Mouse (Mus musculus) MEL (cell line): Measurements from ENCODE around the gene Sub1. TPM values are rescaled to one million over a fixed set of nuclear protein-coding genes. Genes with fewer than 3 reads are reported as not detected.

ENCODE experiments used
- DNase-seq: peaks from one replicate; pipeline ENCODE4 v3.0.0; 2011; ENCODE audit warnings: low read depth, low spot score
- H3K27ac ChIP-seq: 2 replicates; pipeline ENCODE4 v1.5.1; 2012; ENCODE audit warnings: low read depth, mild to moderate bottlenecking, control low read depth, low read length, moderate library complexity; ENCODE audit not compliant: control insufficient read depth
- H3K27me3 ChIP-seq, 2 experiments: fragments of 150-350 bp in 1 of 2; sonication (generic) in 1 of 2; 2 replicates each; pipeline ENCODE4 v1.6.1; 2012; ENCODE audit warnings: low read length in 2 of 2, mild to moderate bottlenecking in 2 of 2, improper control_type of control experiment in 1 of 2, moderate library complexity in 1 of 2; ENCODE audit not compliant: insufficient read depth in 2 of 2, control insufficient read depth in 1 of 2
- H3K36me3 ChIP-seq, 2 experiments: 2 replicates each; pipeline ENCODE4 v1.6.1; 2012 to 2014; ENCODE audit warnings: low read length in 2 of 2, improper control_type of control experiment in 1 of 2, inconsistent platforms in 1 of 2, mild to moderate bottlenecking in 1 of 2; ENCODE audit not compliant: insufficient read depth in 2 of 2, control insufficient read depth in 1 of 2
- H3K4me1 ChIP-seq, 2 experiments: fragments of 150-350 bp in 1 of 2; sonication (generic) in 1 of 2; 2 replicates each; pipeline ENCODE4 v1.6.1; 2012; ENCODE audit warnings: low read length in 2 of 2, improper control_type of control experiment in 1 of 2, mild to moderate bottlenecking in 1 of 2; ENCODE audit not compliant: insufficient read depth in 2 of 2, control insufficient read depth in 1 of 2
- H3K4me3 ChIP-seq, 2 experiments: fragments of 150-350 bp in 1 of 2; sonication (generic) in 1 of 2; 2 replicates each; pipeline ENCODE4 v1.5.1; 2012; ENCODE audit warnings: low read depth in 2 of 2, low read length in 2 of 2, mild to moderate bottlenecking in 2 of 2, moderate library complexity in 2 of 2, control low read depth in 1 of 2, improper control_type of control experiment in 1 of 2; ENCODE audit not compliant: control insufficient read depth in 1 of 2, insufficient read depth in 1 of 2
- H3K79me2 ChIP-seq: 2 replicates; pipeline ENCODE4 v1.6.1; 2012; ENCODE audit warnings: mild to moderate bottlenecking, low read length, moderate library complexity; ENCODE audit not compliant: control insufficient read depth, poor library complexity, insufficient read depth
- H3K9ac ChIP-seq: 2 replicates; pipeline ENCODE4 v1.6.1; 2012; ENCODE audit warnings: low read depth, mild to moderate bottlenecking, control low read depth, low read length, moderate library complexity; ENCODE audit not compliant: control insufficient read depth, poor library complexity, severe bottlenecking
- H3K9me3 ChIP-seq: fragments of 150-350 bp; sonication (generic); replicated peaks from 2 replicates; pipeline ENCODE4 v1.6.1; 2012; ENCODE audit warnings: mild to moderate bottlenecking, low read length, improper control_type of control experiment, moderate library complexity; ENCODE audit not compliant: insufficient read depth
- CHD1 ChIP-seq: IDR thresholded peaks from 2 replicates; pipeline ENCODE4 v1.6.1; 2012; ENCODE audit warnings: low read depth, mild to moderate bottlenecking, inconsistent platforms, low read length, improper control_type of control experiment
- CHD2 ChIP-seq: IDR thresholded peaks from 2 replicates; pipeline ENCODE4 v1.6.1; 2011; ENCODE audit warnings: low read length, improper control_type of control experiment
- CTCF ChIP-seq, 3 experiments: IDR thresholded peaks in 2 of 3; conservative IDR thresholded peaks in 1 of 3; 2 replicates each; pipeline ENCODE4 v1.5.1; 2011 to 2012; ENCODE audit warnings: low read length in 3 of 3, low read depth in 2 of 3, mild to moderate bottlenecking in 2 of 3, improper control_type of control experiment in 1 of 3, inconsistent platforms in 1 of 3, mixed read lengths in 1 of 3, moderate library complexity in 1 of 3; ENCODE audit not compliant: control insufficient read depth in 1 of 3, insufficient read depth in 1 of 3, poor library complexity in 1 of 3, severe bottlenecking in 1 of 3
- ELF1 ChIP-seq: IDR thresholded peaks from 2 replicates; pipeline ENCODE4 v1.6.1; 2014; ENCODE audit warnings: low read depth, mild to moderate bottlenecking, inconsistent platforms, low read length, improper control_type of control experiment, moderate library complexity
- ETS1 ChIP-seq: IDR thresholded peaks from 2 replicates; pipeline ENCODE4 v1.6.1; 2012; ENCODE audit warnings: low read depth, mild to moderate bottlenecking, inconsistent platforms, low read length, improper control_type of control experiment, moderate library complexity
- GABPA ChIP-seq: IDR thresholded peaks from 2 replicates; pipeline ENCODE4 v1.6.1; 2012; ENCODE audit warnings: low read depth, mild to moderate bottlenecking, inconsistent platforms, low read length, improper control_type of control experiment, moderate library complexity
- HCFC1 ChIP-seq: IDR thresholded peaks from 2 replicates; pipeline ENCODE4 v1.6.1; 2012; ENCODE audit warnings: low read depth, mild to moderate bottlenecking, inconsistent platforms, low read length, improper control_type of control experiment, moderate library complexity
- JUND ChIP-seq: IDR thresholded peaks from 2 replicates; pipeline ENCODE4 v1.6.1; 2011; ENCODE audit warnings: low read depth, mild to moderate bottlenecking, improper control_type of control experiment, low read length
- KAT2A ChIP-seq: conservative IDR thresholded peaks from 2 replicates; pipeline ENCODE4 v1.6.1; 2012; ENCODE audit warnings: low read depth, low read length, improper control_type of control experiment, inconsistent platforms
- MAFK ChIP-seq: IDR thresholded peaks from 2 replicates; pipeline ENCODE4 v1.6.1; 2011; ENCODE audit warnings: low read depth, mild to moderate bottlenecking, low read length, improper control_type of control experiment, borderline replicate concordance
- MAX ChIP-seq: IDR thresholded peaks from 2 replicates; pipeline ENCODE4 v1.6.1; 2011; ENCODE audit warnings: low read length, improper control_type of control experiment
- MAZ ChIP-seq: IDR thresholded peaks from 2 replicates; pipeline ENCODE4 v1.6.1; 2012; ENCODE audit warnings: low read depth, mild to moderate bottlenecking, inconsistent platforms, low read length, improper control_type of control experiment
- MXI1 ChIP-seq: IDR thresholded peaks from 2 replicates; pipeline ENCODE4 v1.6.1; 2011; ENCODE audit warnings: mild to moderate bottlenecking, low read depth, low read length, improper control_type of control experiment
- MYB ChIP-seq: IDR thresholded peaks from 2 replicates; pipeline ENCODE4 v1.6.1; 2011; ENCODE audit warnings: mild to moderate bottlenecking, low read depth, low read length, improper control_type of control experiment
- NELFE ChIP-seq: IDR thresholded peaks from 2 replicates; pipeline ENCODE4 v1.6.1; 2011; ENCODE audit warnings: low read depth, low read length, improper control_type of control experiment
- POLR2A ChIP-seq, 2 experiments: IDR thresholded peaks; 2 replicates each; pipeline ENCODE4 v1.6.1; 2011 to 2012; ENCODE audit warnings: low read length in 2 of 2, mild to moderate bottlenecking in 2 of 2, control low read depth in 1 of 2, improper control_type of control experiment in 1 of 2, low read depth in 1 of 2, moderate library complexity in 1 of 2; ENCODE audit not compliant: control insufficient read depth in 1 of 2, insufficient read depth in 1 of 2, poor library complexity in 1 of 2
- POLR2AphosphoS2 ChIP-seq: IDR thresholded peaks from 2 replicates; pipeline ENCODE4 v1.6.1; 2011; ENCODE audit warnings: low read length, improper control_type of control experiment
- POLR2AphosphoS5 ChIP-seq: IDR thresholded peaks from 2 replicates; pipeline ENCODE4 v1.6.1; 2012; ENCODE audit warnings: low read depth, borderline replicate concordance, mild to moderate bottlenecking, inconsistent platforms, low read length, moderate library complexity, mixed read lengths
- RAD21 ChIP-seq: IDR thresholded peaks from 2 replicates; pipeline ENCODE4 v1.6.1; 2011; ENCODE audit warnings: mild to moderate bottlenecking, low read depth, low read length, improper control_type of control experiment
- RCOR1 ChIP-seq: IDR thresholded peaks from 2 replicates; pipeline ENCODE4 v1.6.1; 2012; ENCODE audit warnings: low read depth, mild to moderate bottlenecking, inconsistent platforms, low read length, improper control_type of control experiment
- SMC3 ChIP-seq: IDR thresholded peaks from 2 replicates; pipeline ENCODE4 v1.6.1; 2011; ENCODE audit warnings: low read depth, low read length, improper control_type of control experiment
- TAL1 ChIP-seq: IDR thresholded peaks from 2 replicates; pipeline ENCODE4 v1.6.1; 2012; ENCODE audit warnings: mild to moderate bottlenecking, inconsistent platforms, low read length, moderate library complexity, mixed read lengths
- TBP ChIP-seq: IDR thresholded peaks from 2 replicates; pipeline ENCODE4 v1.8.0; 2011; ENCODE audit warnings: low read depth, low read length, improper control_type of control experiment
- TCF12 ChIP-seq: IDR thresholded peaks from 2 replicates; pipeline ENCODE4 v1.6.1; 2014; ENCODE audit warnings: low read depth, mild to moderate bottlenecking, inconsistent platforms, low read length, improper control_type of control experiment, moderate library complexity
- USF1 ChIP-seq: IDR thresholded peaks from 2 replicates; pipeline ENCODE4 v1.6.1; 2014; ENCODE audit warnings: low read depth, mild to moderate bottlenecking, inconsistent platforms, low read length, improper control_type of control experiment, moderate library complexity
- ZKSCAN1 ChIP-seq: IDR thresholded peaks from 2 replicates; pipeline ENCODE4 v1.6.1; 2012; ENCODE audit warnings: low read depth, mild to moderate bottlenecking, inconsistent platforms, low read length, improper control_type of control experiment, moderate library complexity
- ZMIZ1 ChIP-seq: IDR thresholded peaks from 2 replicates; pipeline ENCODE4 v1.6.1; 2012; ENCODE audit warnings: low read depth, mild to moderate bottlenecking, inconsistent platforms, low read length, improper control_type of control experiment, moderate library complexity
- polyA plus RNA-seq, 2 experiments: library from polyadenylated mRNA; stranded (reverse) in 1 of 2; unstranded in 1 of 2; fragments of >175 nt in 1 of 2; fragments of >200 nt in 1 of 2; gene quantifications; 2 replicates each; pipeline versions ENCODE4 v1.2.1 to v1.2.4; 2012; ENCODE audit warnings: low replicate concordance in 2 of 2, low read depth in 1 of 2; ENCODE audit not compliant: insufficient read length in 2 of 2, insufficient read depth in 1 of 2, missing spikeins in 1 of 2
- total RNA-seq: library from RNA; depleted of rRNA; stranded (reverse); fragments of 300-350 nt; gene quantifications from 2 replicates; pipeline ENCODE4 v1.2.3, GENCODE M21; 2012

The Sub1 gene
- total and polyA plus RNA-seq, 3 experiments = 369 to 710 TPM; not detected in 1

- Histone ChIP-seq H3K79me2 (no peaks in the 10 kb centered on the region), H3K36me3 (peaks cover 0 to 6% of the 10 kb centered on the region in 2 experiments; a peak in 1 of 4 replicates), H3K4me1 (peaks cover 0 to 5% of the 10 kb centered on the region in 2 experiments; a peak in 2 of 4 replicates), H3K9ac (no peak overlapping the region), H3K27ac (no peak overlapping the region), H3K9me3 (no peaks in the 10 kb centered on the region), H3K27me3 (no peaks in the 10 kb centered on the region), H3K4me3 (no peak overlapping the region)
- DNase-seq = no peak
- no peak for TF ChIP-seq HCFC1
- no peak for TF ChIP-seq MAFK
- no peak for TF ChIP-seq RCOR1
- TF ChIP-seq CHD1 = no peak
- no peak for TF ChIP-seq TAL1
- no peak for TF ChIP-seq CTCF (IDR thresholded peaks at IDR 0.05 in 2 of 3, conservative IDR thresholded peaks at IDR 0.05 in 1 of 3; ENCODE audit: control insufficient read depth in 1 of 3, insufficient read depth in 1 of 3, low read depth in 2 of 3, low read length in 3 of 3, poor library complexity in 1 of 3, severe bottlenecking in 1 of 3)
- no peak for TF ChIP-seq TCF12
- TF ChIP-seq ETS1 = no peak
- TF ChIP-seq POLR2AphosphoS5 = no peak
- TF ChIP-seq MXI1 = no peak
- no peak for TF ChIP-seq KAT2A
Observed at GRCm38 (mm10) chr15:11970621-11971020, 26.2 kb downstream of the Sub1 start.

GRCm38 (mm10) chr15:11968851-11969250 lies 27.9 kb downstream of the Sub1 start:
- Histone ChIP-seq H3K9me3 (no peaks in the 10 kb centered on the region), H3K36me3 (peaks cover 0 to 6% of the 10 kb centered on the region in 2 experiments; a peak in 1 of 4 replicates), H3K27me3 (no peaks in the 10 kb centered on the region; a peak in 1 of 4 replicates), H3K27ac (no peak overlapping the region), H3K4me3 (no peak overlapping the region), H3K79me2 (no peaks in the 10 kb centered on the region), H3K4me1 (peaks cover 0 to 5% of the 10 kb centered on the region in 2 experiments; a peak in 2 of 4 replicates), H3K9ac (no peak overlapping the region)
- no peak for TF ChIP-seq RCOR1
- TF ChIP-seq GABPA = no peak
- TF ChIP-seq NELFE = no peak
- no peak for TF ChIP-seq ZKSCAN1
- TF ChIP-seq TCF12 = no peak
- no peak for TF ChIP-seq ELF1
- TF ChIP-seq POLR2AphosphoS2 = no peak
- TF ChIP-seq MYB = no peak
- no peak for TF ChIP-seq SMC3
- TF ChIP-seq MAX = no peak
- no peak for TF ChIP-seq MAFK
- no peak for TF ChIP-seq CHD1
- TF ChIP-seq CHD2 = no peak
- no peak for TF ChIP-seq ZMIZ1
- no peak for TF ChIP-seq JUND
- no peak for TF ChIP-seq RAD21
- no peak for TF ChIP-seq MAZ
- no peak for TF ChIP-seq USF1
- no peak for TF ChIP-seq TBP
- TF ChIP-seq POLR2A (IDR thresholded peaks at IDR 0.05; ENCODE audit: control insufficient read depth in 1 of 2, insufficient read depth in 1 of 2, low read depth in 1 of 2, low read length in 2 of 2, poor library complexity in 1 of 2) = no peak
- DNase-seq = peak; percentile 63
